Mouse (Mus musculus): Measurements from ENCODE around the gene Gm49396. TPM values are rescaled to one million over a fixed set of nuclear protein-coding genes. Genes with fewer than 3 reads are reported as not detected.

Gm49396 gene
- polyA plus RNA-seq (2015; fragmentation: Nextera tagmentation; extraction: Ambion mirVana): 18.5 and 20.7 TPM in 2 replicates

GRCm38 (mm10) chr7:30563117-30563905 lies at the start of gene Gm49396, which contains the start of the genes U2af1l4 and Psenen:
Gene Gm49396 (plus strand): TSS chr7:30563344.
Gene U2af1l4 (plus strand): TSS chr7:30563301.
Gene Psenen (minus strand): TSS chr7:30563627.
- Histone ChIP-seq H3K9ac (peak within 1 kb of the TSS; percentile 84), H3K4me2 (peak within 1 kb of the TSS; percentile 89), H3K27ac (peak within 1 kb of the TSS; percentile 96), H3K9me3 (no peaks in the 10 kb centered on the region), H3K4me3 (peak within 1 kb of the TSS; percentile 95), H3K4me1 (peaks cover 30% of the 10 kb centered on the region), H3K36me3 (replicated peaks) (peaks cover 16% of the 10 kb centered on the region; the same call in 1 of the 2 replicates), H3K27me3 (replicated peaks) (no peaks in the 10 kb centered on the region)
- peak; percentile 89 for ATAC-seq (replicated peaks)
- WGBS: under 1% methylated on average over 45 of the region's 45 CpGs

- H3K27me3 ChIP-seq (replicated peaks): no peaks in the 10 kb centered on the region
- WGBS: 62% methylated on average over 24 of the region's 24 CpGs
- H3K36me3 ChIP-seq (replicated peaks): no peaks in the 10 kb centered on the region
- H3K4me2 ChIP-seq: no peak overlapping the region
- no peak overlapping the region for H3K27ac ChIP-seq
- no peak for ATAC-seq (replicated peaks)
- H3K4me1 ChIP-seq: no peaks in the 10 kb centered on the region; the same call in 1 of the 2 replicates
- no peak overlapping the region for H3K4me3 ChIP-seq
- H3K9me3 ChIP-seq: no peaks in the 10 kb centered on the region
- no peak overlapping the region for H3K9ac ChIP-seq
Observed at GRCm38 (mm10) chr7:30515003-30515760, 48.0 kb upstream of the Gm49396 start.

- Histone ChIP-seq H3K36me3 (replicated peaks) (peaks cover 5% of the 10 kb centered on the region; the same call in 1 of the 2 replicates), H3K4me3 (no peak overlapping the region), H3K9me3 (no peaks in the 10 kb centered on the region), H3K9ac (no peak overlapping the region), H3K27me3 (replicated peaks) (no peaks in the 10 kb centered on the region), H3K4me1 (peaks cover 9% of the 10 kb centered on the region; the same call in 1 of the 2 replicates), H3K27ac (no peak overlapping the region), H3K4me2 (no peak overlapping the region)
- 37% methylated on average over 8 of the region's 8 CpGs for WGBS
- no peak for ATAC-seq (replicated peaks)
Observed at GRCm38 (mm10) chr7:30518325-30518724, 44.8 kb upstream of the Gm49396 start.

GRCm38 (mm10) chr7:30520396-30520795 lies 42.7 kb upstream of the Gm49396 start:
- no peak overlapping the region for H3K9ac ChIP-seq
- no peaks in the 10 kb centered on the region for H3K9me3 ChIP-seq
- 42% methylated on average over 4 of the region's 4 CpGs for WGBS
- H3K27ac ChIP-seq: no peak overlapping the region
- no peaks in the 10 kb centered on the region for H3K27me3 ChIP-seq (replicated peaks)
- H3K4me2 ChIP-seq: no peak overlapping the region
- ATAC-seq (replicated peaks): no peak
- H3K4me3 ChIP-seq: no peak overlapping the region
- peaks cover 9% of the 10 kb centered on the region; the same call in 1 of the 2 replicates for H3K4me1 ChIP-seq
- H3K36me3 ChIP-seq (replicated peaks): peaks cover 24% of the 10 kb centered on the region; the same call in 1 of the 2 replicates

GRCm38 (mm10) chr7:30520856-30521255 lies 42.3 kb upstream of the Gm49396 start:
- no peak overlapping the region for H3K4me2 ChIP-seq
- no peaks in the 10 kb centered on the region for H3K9me3 ChIP-seq
- H3K36me3 ChIP-seq (replicated peaks): peaks cover 28% of the 10 kb centered on the region; the same call in 1 of the 2 replicates
- peak overlapping the region; percentile 29; the same call in 1 of the 2 replicates for H3K27ac ChIP-seq
- no peak overlapping the region for H3K9ac ChIP-seq
- no peak overlapping the region for H3K4me3 ChIP-seq
- ATAC-seq (replicated peaks): peak; percentile 24; the same call in 1 of the 2 replicates
- no peaks in the 10 kb centered on the region for H3K27me3 ChIP-seq (replicated peaks)
- WGBS: 72% methylated on average over 5 of the region's 5 CpGs
- peaks cover 9% of the 10 kb centered on the region; the same call in 1 of the 2 replicates for H3K4me1 ChIP-seq

GRCm38 (mm10) chr7:30522871-30523270 lies 40.3 kb upstream of the Gm49396 start:
- H3K9me3 ChIP-seq: no peaks in the 10 kb centered on the region
- H3K27me3 ChIP-seq (replicated peaks): no peaks in the 10 kb centered on the region
- no peak; the same call in 1 of the 2 replicates for ATAC-seq (replicated peaks)
- no peak overlapping the region for H3K4me2 ChIP-seq
- no peak overlapping the region for H3K4me3 ChIP-seq
- H3K27ac ChIP-seq: no peak overlapping the region
- H3K36me3 ChIP-seq (replicated peaks): peaks cover 48% of the 10 kb centered on the region
- no peak overlapping the region for H3K9ac ChIP-seq
- 79% methylated on average over 10 of the region's 10 CpGs for WGBS
- H3K4me1 ChIP-seq: peaks cover 9% of the 10 kb centered on the region; the same call in 1 of the 2 replicates

GRCm38 (mm10) chr7:30524487-30524886 lies 38.7 kb upstream of the Gm49396 start:
- no peak for ATAC-seq (replicated peaks)
- no peaks in the 10 kb centered on the region for H3K9me3 ChIP-seq
- H3K27me3 ChIP-seq (replicated peaks): no peaks in the 10 kb centered on the region
- peaks cover 64% of the 10 kb centered on the region for H3K36me3 ChIP-seq (replicated peaks)
- peaks cover 9% of the 10 kb centered on the region; the same call in 1 of the 2 replicates for H3K4me1 ChIP-seq
- 81% methylated on average over 6 of the region's 6 CpGs for WGBS
- H3K4me3 ChIP-seq: no peak overlapping the region
- no peak overlapping the region for H3K27ac ChIP-seq
- no peak overlapping the region for H3K9ac ChIP-seq
- no peak overlapping the region for H3K4me2 ChIP-seq

GRCm38 (mm10) chr7:30525954-30526353 lies 37.2 kb upstream of the Gm49396 start:
- 44% methylated on average over 10 of the region's 10 CpGs for WGBS
- no peak overlapping the region for H3K27ac ChIP-seq
- H3K36me3 ChIP-seq (replicated peaks): peaks cover 77% of the 10 kb centered on the region
- no peaks in the 10 kb centered on the region for H3K27me3 ChIP-seq (replicated peaks)
- H3K9ac ChIP-seq: no peak overlapping the region
- 0 out of 2 replicates have a peak, but pooled peaks cover 4% of the 10 kb centered on the region for H3K4me1 ChIP-seq
- H3K9me3 ChIP-seq: no peaks in the 10 kb centered on the region
- H3K4me2 ChIP-seq: no peak overlapping the region
- no peak overlapping the region for H3K4me3 ChIP-seq
- ATAC-seq (replicated peaks): no peak

GRCm38 (mm10) chr7:30526399-30526798 lies 36.7 kb upstream of the Gm49396 start:
- Histone ChIP-seq H3K27me3 (replicated peaks) (no peaks in the 10 kb centered on the region), H3K27ac (0 out of 2 replicates have a peak overlapping the region, but pooled peaks have one; percentile 13), H3K4me2 (no peak overlapping the region), H3K4me1 (peaks cover 5% of the 10 kb centered on the region), H3K9ac (no peak overlapping the region), H3K36me3 (replicated peaks) (peaks cover 79% of the 10 kb centered on the region), H3K4me3 (no peak overlapping the region), H3K9me3 (no peaks in the 10 kb centered on the region)
- ATAC-seq (replicated peaks): no peak
- WGBS: 33% methylated on average over 17 of the region's 17 CpGs

- Histone ChIP-seq H3K4me2 (no peak overlapping the region), H3K9me3 (no peaks in the 10 kb centered on the region), H3K27me3 (replicated peaks) (no peaks in the 10 kb centered on the region), H3K36me3 (replicated peaks) (peaks cover 85% of the 10 kb centered on the region), H3K9ac (no peak overlapping the region), H3K4me1 (peaks cover 9% of the 10 kb centered on the region), H3K4me3 (no peak overlapping the region), H3K27ac (no peak overlapping the region)
- 74% methylated on average over 14 of the region's 14 CpGs for WGBS
- no peak for ATAC-seq (replicated peaks)
Observed at GRCm38 (mm10) chr7:30526981-30527380, 36.2 kb upstream of the Gm49396 start.

- WGBS: 87% methylated on average over 9 of the region's 9 CpGs
- peak overlapping the region; percentile 20 for H3K4me2 ChIP-seq
- no peaks in the 10 kb centered on the region for H3K27me3 ChIP-seq (replicated peaks)
- H3K4me3 ChIP-seq: no peak overlapping the region
- no peak overlapping the region for H3K27ac ChIP-seq
- H3K9me3 ChIP-seq: no peaks in the 10 kb centered on the region
- no peak for ATAC-seq (replicated peaks)
- H3K36me3 ChIP-seq (replicated peaks): peaks cover 55% of the 10 kb centered on the region
- H3K9ac ChIP-seq: no peak overlapping the region
- H3K4me1 ChIP-seq: peaks cover 38% of the 10 kb centered on the region
Observed at GRCm38 (mm10) chr7:30531291-30531815, 31.8 kb upstream of the Gm49396 start.

- H3K4me1 ChIP-seq: peaks cover 38% of the 10 kb centered on the region
- H3K4me2 ChIP-seq: peak overlapping the region; percentile 82
- peak overlapping the region; percentile 76 for H3K9ac ChIP-seq
- H3K36me3 ChIP-seq (replicated peaks): peaks cover 39% of the 10 kb centered on the region
- H3K9me3 ChIP-seq: no peaks in the 10 kb centered on the region
- no peaks in the 10 kb centered on the region for H3K27me3 ChIP-seq (replicated peaks)
- 0 out of 2 replicates have a peak overlapping the region, but pooled peaks have one; percentile 96 for H3K27ac ChIP-seq
- H3K4me3 ChIP-seq: peak overlapping the region; percentile 70
- 7% methylated on average over 8 of the region's 8 CpGs for WGBS
- ATAC-seq (replicated peaks): no peak
Observed at GRCm38 (mm10) chr7:30532931-30533330, 30.2 kb upstream of the Gm49396 start.
